In the genomic region with DNA sequence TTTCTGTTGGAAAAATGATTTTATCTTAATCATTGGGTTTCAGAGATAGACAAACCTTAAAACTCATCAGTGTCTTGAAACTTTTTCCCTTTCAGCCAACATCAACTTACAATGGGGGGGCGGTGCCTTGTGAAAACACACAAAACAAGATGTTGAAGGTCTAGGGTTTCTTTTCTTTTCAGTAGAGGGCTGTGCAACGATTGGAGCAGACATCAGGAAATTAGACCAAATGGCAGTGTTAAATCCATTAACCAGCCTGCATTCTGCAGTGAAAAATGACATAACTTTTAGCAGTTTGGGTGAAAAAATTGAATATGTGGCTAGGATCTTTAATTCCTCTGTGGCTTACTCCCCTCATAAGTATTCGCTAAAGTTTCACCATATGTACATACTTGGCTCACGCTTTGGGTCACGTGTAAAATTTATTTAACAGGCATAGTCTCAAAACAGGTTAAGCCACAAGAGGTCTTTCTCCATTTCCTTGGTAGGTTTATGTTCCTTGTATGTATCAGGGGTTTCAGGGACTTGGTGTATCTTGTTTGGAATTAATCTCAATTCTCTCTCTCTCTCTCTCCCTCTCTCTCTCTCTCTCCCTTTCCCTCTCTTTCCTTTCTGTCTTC, we compare ENCODE assay signal across 25 mouse cellular contexts.
"Had no signal": no experiment of that assay in that cellular context is flagged by ENCODE, and none has a peak within 500 bp of the region (broad histone marks: within the 10 kb centered on the region; RNA-seq: fewer than 3 reads in every experiment).

No protein-coding gene starts in this region.

- DNase-seq: gastrocnemius, postnatal 14 days; gastrocnemius, postnatal 36 days; heart, adult 11 months; heart, adult 2 months; heart, postnatal 14 days; heart, postnatal 36 days; kidney, adult 11 months; kidney, adult 2 months; kidney, adult 9 months; kidney, postnatal 14 days; kidney, postnatal 36 days; layer of hippocampus, adult 9-11 months had no signal

- H3K9me3 ChIP-seq: heart, embryonic 13.5 days; heart, embryonic 15.5 days; hindbrain, embryonic 13.5 days; hindbrain, embryonic 15.5 days; kidney, embryonic 15.5 days; limb, embryonic 15.5 days; liver, embryonic 12.5 days had no signal

- H3K4me1 ChIP-seq: heart, embryonic 13.5 days; heart, embryonic 15.5 days; hindbrain, embryonic 13.5 days; hindbrain, embryonic 15.5 days; kidney, embryonic 15.5 days; limb, embryonic 15.5 days; liver, embryonic 12.5 days had no signal

- H3K27me3 ChIP-seq: heart, embryonic 13.5 days; heart, embryonic 15.5 days; hindbrain, embryonic 13.5 days; hindbrain, embryonic 15.5 days; kidney, embryonic 15.5 days; limb, embryonic 15.5 days; liver, embryonic 12.5 days had no signal

- H3K4me3 ChIP-seq: heart, adult 2 months; heart, embryonic 13.5 days; heart, embryonic 15.5 days; hindbrain, embryonic 13.5 days; hindbrain, embryonic 15.5 days; kidney, embryonic 15.5 days; left cerebral cortex, adult 2 months; limb, embryonic 15.5 days; liver, embryonic 12.5 days had no signal

- H3K36me3 ChIP-seq: heart, embryonic 13.5 days; heart, embryonic 15.5 days; hindbrain, embryonic 13.5 days; hindbrain, embryonic 15.5 days; kidney, embryonic 15.5 days; limb, embryonic 15.5 days; liver, embryonic 12.5 days had no signal

- H3K27ac ChIP-seq: heart, adult 2 months; heart, embryonic 13.5 days; heart, embryonic 15.5 days; hindbrain, embryonic 13.5 days; hindbrain, embryonic 15.5 days; hindbrain, postnatal 0 days; kidney, embryonic 15.5 days; kidney, postnatal 0 days; left cerebral cortex, adult 2 months; limb, embryonic 15.5 days; liver, embryonic 12.5 days; liver, embryonic 14.5 days had no signal

- ATAC-seq: hindbrain, postnatal 0 days; intestine, embryonic 16.5 days; liver, embryonic 12.5 days had no signal

- H3K9ac ChIP-seq: heart, embryonic 13.5 days; heart, embryonic 15.5 days; hindbrain, embryonic 13.5 days; hindbrain, embryonic 15.5 days; kidney, embryonic 15.5 days; limb, embryonic 15.5 days; liver, embryonic 12.5 days; liver, embryonic 14.5 days had no signal

- H3K4me2 ChIP-seq: heart, embryonic 11.5 days; heart, embryonic 13.5 days; heart, embryonic 15.5 days; hindbrain, embryonic 13.5 days; hindbrain, embryonic 15.5 days; kidney, embryonic 15.5 days; limb, embryonic 15.5 days; liver, embryonic 12.5 days had no signal
